Mouse (Mus musculus) left cerebral cortex, adult 2 months (tissue): Measurements from ENCODE around the gene Traf3ip3. TPM values are rescaled to one million over a fixed set of nuclear protein-coding genes. Genes with fewer than 3 reads are reported as not detected.

ENCODE experiments used
- DNase-seq, 2 experiments: peaks; one replicate each; pipeline ENCODE4 v3.0.0; 2021 to 2022; ENCODE audit warnings: low spot score in 2 of 2, mixed read lengths in 1 of 2; ENCODE audit errors: extremely low spot score in 1 of 2
- H3K27ac ChIP-seq: fragments of 200-600 bp; 2 replicates; pipeline ENCODE4 v1.8.1; 2022
- H3K4me3 ChIP-seq: fragments of 200-600 bp; 2 replicates; pipeline ENCODE4 v1.8.1; 2022
- CTCF ChIP-seq: fragments of 200-600 bp; IDR thresholded peaks from 2 replicates; pipeline ENCODE4 v1.8.1; 2022; ENCODE audit warnings: antibody characterized with exemption, mild to moderate bottlenecking, moderate library complexity
- intact Hi-C: fragments of 180-260 bp; cut with DNase I; formaldehyde crosslinking; loops from one replicate; pipeline ENCODE4 v1.15.1; 2025
- total RNA-seq, 2 experiments: library from RNA; stranded (reverse); gene quantifications; 2 replicates each; pipeline ENCODE4 v1.2.3; 2021

The Traf3ip3 gene
- total RNA-seq, 2 experiments from 2014 or later, result 1.2 to 1.8 TPM

- no peak for TF ChIP-seq CTCF
- intact Hi-C loops, result no loop called here
- Histone ChIP-seq H3K27ac (no peak overlapping the region), H3K4me3 (no peak overlapping the region)
- no peak for DNase-seq
Measured at GRCm38 (mm10) chr1:193229570-193229969, 28.1 kb upstream of the Traf3ip3 start.

- intact Hi-C loops, result no loop called here
- Histone ChIP-seq H3K27ac (0 out of 2 replicates have a peak overlapping the region, but pooled peaks have one; percentile 30), H3K4me3 (no peak overlapping the region)
- DNase-seq, result no peak
- TF ChIP-seq CTCF, result no peak
Measured at GRCm38 (mm10) chr1:193227537-193227936, 26.0 kb upstream of the Traf3ip3 start.

GRCm38 (mm10) chr1:193226724-193227522 lies 25.4 kb upstream of the Traf3ip3 start:
- Histone ChIP-seq H3K27ac (peak overlapping the region; percentile 32), H3K4me3 (no peak overlapping the region)
- intact Hi-C loops, result no loop called here
- DNase-seq, result no peak
- TF ChIP-seq CTCF, result no peak

- no peak for TF ChIP-seq CTCF
- intact Hi-C loops, result no loop called here
- Histone ChIP-seq H3K4me3 (no peak overlapping the region), H3K27ac (0 out of 2 replicates have a peak overlapping the region, but pooled peaks have one; percentile 32)
- no peak for DNase-seq
Measured at GRCm38 (mm10) chr1:193226114-193226513, 24.6 kb upstream of the Traf3ip3 start.

GRCm38 (mm10) chr1:193225531-193225930 lies 24.0 kb upstream of the Traf3ip3 start:
- no peak for DNase-seq
- Histone ChIP-seq H3K27ac (no peak overlapping the region), H3K4me3 (no peak overlapping the region)
- intact Hi-C loops, result no loop called here
- TF ChIP-seq CTCF, result no peak

GRCm38 (mm10) chr1:193220408-193220807 lies 18.9 kb upstream of the Traf3ip3 start:
- DNase-seq, result no peak
- Histone ChIP-seq H3K4me3 (no peak overlapping the region), H3K27ac (no peak overlapping the region)
- intact Hi-C loops, result no loop called here
- no peak for TF ChIP-seq CTCF

- TF ChIP-seq CTCF, result no peak
- intact Hi-C loops, result no loop called here
- Histone ChIP-seq H3K4me3 (no peak overlapping the region), H3K27ac (no peak overlapping the region)
- DNase-seq, result no peak
Measured at GRCm38 (mm10) chr1:193216000-193216399, 14.5 kb upstream of the Traf3ip3 start.

- no peak for DNase-seq
- no peak overlapping the region for H3K27ac ChIP-seq
- intact Hi-C loops, result no loop called here
- TF ChIP-seq CTCF, result no peak
- no peak overlapping the region for H3K4me3 ChIP-seq
Measured at GRCm38 (mm10) chr1:193214053-193214452, 12.6 kb upstream of the Traf3ip3 start.

- intact Hi-C loops, result no loop called here
- Histone ChIP-seq H3K4me3 (no peak overlapping the region), H3K27ac (no peak overlapping the region)
- DNase-seq, result no peak
- TF ChIP-seq CTCF, result no peak
Measured at GRCm38 (mm10) chr1:193211371-193211770, 9.9 kb upstream of the Traf3ip3 start.

- peak; percentile 93 for TF ChIP-seq CTCF
- DNase-seq, result peak; percentile 52 to 64
- Histone ChIP-seq H3K4me3 (no peak overlapping the region), H3K27ac (no peak overlapping the region)
- intact Hi-C loops, result loop anchor here (1.0 to 2.0 kb wide), 3 partner anchors 43 to 175 kb away; no protein-coding TSS in a partner anchor
Measured at GRCm38 (mm10) chr1:193208178-193208577, 6.7 kb upstream of the Traf3ip3 start.

- no peak for DNase-seq
- Histone ChIP-seq H3K27ac (no peak within 1 kb of the TSS), H3K4me3 (no peak within 1 kb of the TSS)
- TF ChIP-seq CTCF, result no peak
- intact Hi-C loops, result no loop called here
Measured at GRCm38 (mm10) chr1:193207503-193207902, 6.0 kb upstream of the Traf3ip3 start, which contains the start of gene Lamb3. Gene Lamb3 (plus strand): TSS chr1:193207699.

GRCm38 (mm10) chr1:193205431-193205830 lies 3.9 kb upstream of the Traf3ip3 start:
- no peak for TF ChIP-seq CTCF
- no peak for DNase-seq
- intact Hi-C loops, result no loop called here
- no peak overlapping the region for H3K4me3 ChIP-seq
- no peak overlapping the region for H3K27ac ChIP-seq

- DNase-seq, result no peak
- no peak for TF ChIP-seq CTCF
- intact Hi-C loops, result no loop called here
- Histone ChIP-seq H3K27ac (no peak overlapping the region), H3K4me3 (no peak overlapping the region)
Measured at GRCm38 (mm10) chr1:193203821-193204220, 2.3 kb upstream of the Traf3ip3 start.
